Mouse (Mus musculus) right cerebral cortex, postnatal 10 days (tissue): Measurements from ENCODE around the gene Aqp9.
A peak's percentile ranks its signal among the peaks of the same experiment; 100 is the strongest.

Experiments used
- DNase-seq, 2 experiments: peaks; one replicate each; pipeline ENCODE4 v3.0.0; 2021; ENCODE audit warnings: low spot score in 2 of 2

Gene Aqp9

DNA sequence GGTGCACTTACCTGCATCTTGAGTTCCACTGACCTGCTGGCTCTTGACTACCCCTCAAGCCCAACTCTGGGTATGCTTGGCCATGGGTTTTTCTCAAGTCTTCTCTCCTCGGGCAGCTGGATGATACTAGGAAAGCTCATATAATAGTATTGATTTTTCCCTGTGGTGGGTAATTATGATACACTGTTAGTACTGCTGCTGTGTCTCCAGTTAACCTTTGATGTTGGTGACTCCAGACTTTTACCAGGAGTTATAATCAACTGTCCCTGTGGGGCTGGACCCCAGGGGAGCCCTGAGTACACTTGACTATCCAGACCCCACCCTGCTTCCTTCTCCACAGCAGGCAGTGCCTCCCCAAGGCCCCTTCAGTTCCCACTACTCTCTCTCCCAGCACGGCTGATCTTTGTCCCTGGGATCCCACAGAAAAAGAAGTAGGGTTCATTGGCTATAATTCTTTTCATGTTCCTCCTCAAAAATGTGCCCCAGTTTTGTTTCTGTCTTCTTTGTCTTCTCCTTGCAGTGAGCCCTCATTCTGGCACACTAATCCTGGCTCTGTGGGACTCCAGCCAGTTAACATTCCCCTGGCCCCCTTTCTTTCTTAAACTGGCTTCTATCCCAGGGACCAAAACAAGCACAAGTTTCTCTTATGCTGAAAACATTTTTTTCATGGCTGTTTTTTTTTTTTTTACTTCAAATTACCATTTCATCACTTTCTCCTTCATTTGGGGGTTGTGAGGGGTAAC, 838 bp downstream of the Aqp9 start:
- DNase-seq: peak; percentile 57 to 64

DNA sequence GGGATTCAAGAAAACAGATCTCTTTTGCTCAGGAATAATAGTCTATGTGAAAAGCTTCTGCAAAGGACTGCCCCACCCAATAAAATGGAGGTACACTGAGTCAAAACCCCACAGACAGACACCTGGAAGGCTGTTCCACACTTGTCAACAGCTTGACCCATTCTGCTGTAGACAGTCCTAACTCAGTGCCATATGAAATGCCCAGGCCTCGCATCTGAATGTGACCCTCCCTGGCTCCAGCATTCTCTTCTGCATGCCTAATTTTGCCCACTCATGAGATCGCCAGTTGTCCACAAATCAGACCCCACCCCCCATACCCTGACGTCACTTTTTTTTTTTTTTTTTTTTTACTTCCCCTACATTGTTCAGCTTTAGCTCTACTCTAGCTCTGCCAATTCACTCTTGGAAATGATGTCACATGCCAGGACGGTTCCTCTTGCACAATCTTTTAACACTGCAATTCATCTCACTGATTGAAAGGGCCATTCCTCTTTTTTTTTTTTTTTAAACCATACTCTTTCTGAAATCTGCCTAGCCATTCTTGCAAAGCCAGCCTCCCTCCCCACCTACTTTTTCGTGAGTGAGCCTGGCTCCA, 1.5 kb downstream of the Aqp9 start:
- DNase-seq: no peak

DNA sequence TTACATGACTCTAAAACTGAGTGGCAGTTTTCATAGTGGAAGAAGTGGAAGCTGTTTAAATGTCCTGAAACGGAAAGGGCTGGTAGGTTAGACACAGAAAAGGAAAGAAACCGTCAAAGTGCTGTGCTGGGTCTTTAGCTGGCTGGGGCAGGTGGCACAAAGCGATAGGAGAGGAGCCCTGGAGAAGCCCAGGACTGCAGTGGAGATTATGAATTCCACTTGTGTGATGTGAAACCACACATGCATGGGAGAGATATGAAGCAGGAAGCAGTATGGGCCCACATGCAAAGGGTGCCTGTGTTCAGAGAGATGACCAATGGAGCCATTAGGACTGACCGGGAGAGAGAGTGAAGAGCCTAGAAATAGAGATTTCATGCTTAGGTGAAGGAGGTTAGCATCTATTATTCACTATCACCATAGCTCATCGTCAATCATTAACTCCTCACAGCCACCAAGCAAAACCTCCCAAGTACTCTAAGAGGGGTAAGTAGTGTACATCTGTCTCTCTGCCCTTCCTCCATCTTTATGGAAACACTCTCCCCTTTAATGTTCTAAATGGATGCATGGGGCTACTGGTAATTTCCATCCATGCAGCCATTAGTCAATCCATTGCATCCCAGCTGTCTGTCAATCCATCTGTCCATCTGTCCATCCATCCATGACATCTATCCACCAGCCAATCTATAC, 2.3 kb downstream of the Aqp9 start:
- no peak for DNase-seq

DNA sequence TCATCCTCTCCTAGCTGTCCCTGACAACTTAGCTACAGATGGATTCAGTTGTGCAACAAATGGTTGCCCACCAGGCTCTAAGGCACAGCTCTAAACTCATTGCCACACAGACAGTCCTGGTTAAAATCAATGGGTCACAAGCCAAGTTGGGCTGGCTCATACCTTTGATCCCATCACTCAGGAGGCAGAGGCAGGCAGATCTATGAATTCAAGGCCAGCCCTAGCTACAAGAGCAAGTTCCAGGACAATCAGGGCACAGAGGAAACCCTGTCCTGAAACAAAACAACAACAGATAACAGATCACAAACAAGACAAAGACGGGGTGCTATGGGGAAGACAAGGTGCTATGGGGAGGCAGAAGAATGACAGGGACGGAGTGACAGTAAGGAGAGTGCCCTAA, 3.0 kb downstream of the Aqp9 start:
- DNase-seq: no peak

DNA sequence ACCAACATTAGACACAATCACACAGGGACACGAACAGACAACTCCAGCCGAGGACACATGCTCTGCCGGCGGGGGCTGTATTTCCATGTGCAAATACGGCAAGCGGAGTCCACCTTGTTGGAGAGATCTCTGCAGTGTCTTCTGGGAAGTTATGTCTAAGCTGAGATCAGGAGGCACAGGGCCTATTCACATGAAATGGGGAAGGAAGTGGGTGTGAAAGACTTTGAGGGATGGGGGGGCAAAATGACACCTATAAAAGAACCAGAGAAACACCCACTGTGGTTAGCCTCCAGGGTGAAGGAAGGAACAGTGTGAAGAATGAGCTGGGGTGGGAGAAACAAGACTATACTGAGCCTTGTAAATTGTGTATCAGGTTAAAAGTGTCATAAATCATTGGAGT, 3.4 kb downstream of the Aqp9 start:
- no peak for DNase-seq

DNA sequence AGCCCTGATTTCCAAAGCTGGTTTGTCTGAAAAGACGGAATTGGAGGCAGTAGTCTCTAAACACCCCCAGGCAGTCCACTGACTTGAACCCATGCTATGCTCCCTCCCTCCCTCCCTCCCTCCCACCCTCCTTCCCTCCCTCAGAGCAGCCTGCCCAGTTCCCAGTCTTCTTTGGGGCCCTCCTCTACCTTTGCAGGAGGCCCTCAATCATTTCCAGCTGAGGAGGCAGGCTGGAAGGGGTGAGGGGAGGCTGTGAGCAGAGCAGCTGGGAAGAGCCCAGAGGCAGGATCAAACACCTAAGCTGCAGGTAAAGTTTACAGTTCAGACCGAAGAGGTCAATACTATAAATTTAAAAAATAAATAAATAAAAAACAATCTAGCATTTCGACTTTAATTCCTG, 4.1 kb downstream of the Aqp9 start:
- no peak for DNase-seq

DNA sequence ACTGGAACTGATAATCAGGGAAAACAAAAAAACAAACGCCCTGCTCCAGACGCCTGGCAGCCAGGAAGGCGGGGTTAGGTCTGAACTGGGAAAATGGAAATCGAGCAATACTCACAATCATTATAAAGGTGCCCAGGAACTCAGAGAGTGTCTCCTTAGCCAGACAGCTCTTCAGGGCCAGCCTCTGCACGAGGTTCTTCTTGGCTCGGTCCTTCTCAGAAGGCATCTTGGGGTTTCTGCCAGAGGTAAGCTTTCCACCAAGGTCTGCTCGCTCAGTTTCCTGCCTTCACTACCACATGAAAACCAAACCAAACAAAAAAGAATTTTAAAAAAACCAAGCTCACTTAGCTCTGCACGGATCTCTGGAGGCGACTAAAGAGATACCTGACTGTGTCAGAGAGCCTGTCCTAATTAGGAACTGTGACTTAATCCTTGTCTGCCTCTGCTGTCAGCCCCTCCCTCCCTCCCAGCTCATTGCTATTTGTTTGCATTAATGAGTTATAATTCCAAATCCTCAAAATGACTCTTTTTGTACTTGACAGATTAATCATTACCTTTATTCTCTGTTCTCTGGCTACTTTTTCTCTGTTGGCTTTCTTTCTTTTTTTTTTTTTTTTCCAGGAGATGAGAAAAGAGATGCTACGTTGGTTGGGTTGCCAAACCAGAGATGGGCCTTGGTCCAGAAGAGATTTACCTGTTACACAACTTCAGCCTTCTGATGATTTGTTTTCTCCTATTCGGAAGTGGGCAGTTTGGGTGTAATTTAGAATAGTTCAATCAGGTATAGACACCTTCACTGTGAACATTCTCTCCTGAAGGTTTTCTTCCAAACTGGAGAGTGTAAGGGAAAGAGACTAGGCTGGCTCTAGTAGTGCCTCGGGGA, 5.4 kb downstream of the Aqp9 start:
- no peak for DNase-seq

DNA sequence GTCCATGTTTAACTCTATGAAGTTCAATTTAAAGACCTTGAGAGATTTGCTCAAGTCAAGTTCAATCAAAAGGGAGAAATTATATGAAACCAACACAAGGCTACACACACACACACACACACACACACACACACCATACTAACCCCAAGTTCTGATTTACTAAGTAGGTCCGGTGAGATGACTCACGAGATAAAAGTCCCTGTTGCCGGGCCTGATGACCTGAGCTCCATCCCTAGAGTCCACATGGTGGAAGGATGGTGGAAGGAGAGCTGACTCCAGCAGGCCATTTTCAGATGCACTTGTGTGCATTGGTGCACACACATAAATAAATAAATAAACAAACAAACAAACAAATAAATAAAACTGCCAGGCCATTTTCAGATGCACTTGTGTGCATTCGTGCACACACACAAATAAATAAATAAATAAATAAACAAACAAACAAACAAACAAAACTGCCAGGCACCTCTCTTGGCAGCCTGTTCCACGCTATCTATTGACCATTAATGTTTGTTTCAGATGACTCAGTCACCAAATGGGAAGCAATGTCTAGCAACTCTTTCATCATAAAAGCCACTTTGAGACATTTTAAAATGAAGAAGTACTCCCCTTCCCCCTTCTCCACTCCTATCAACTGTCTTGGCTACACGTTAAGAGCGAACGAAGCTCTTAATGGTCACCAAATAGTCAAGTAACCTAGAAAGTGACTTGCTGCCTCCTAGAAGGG, 6.2 kb downstream of the Aqp9 start:
- DNase-seq: no peak

DNA sequence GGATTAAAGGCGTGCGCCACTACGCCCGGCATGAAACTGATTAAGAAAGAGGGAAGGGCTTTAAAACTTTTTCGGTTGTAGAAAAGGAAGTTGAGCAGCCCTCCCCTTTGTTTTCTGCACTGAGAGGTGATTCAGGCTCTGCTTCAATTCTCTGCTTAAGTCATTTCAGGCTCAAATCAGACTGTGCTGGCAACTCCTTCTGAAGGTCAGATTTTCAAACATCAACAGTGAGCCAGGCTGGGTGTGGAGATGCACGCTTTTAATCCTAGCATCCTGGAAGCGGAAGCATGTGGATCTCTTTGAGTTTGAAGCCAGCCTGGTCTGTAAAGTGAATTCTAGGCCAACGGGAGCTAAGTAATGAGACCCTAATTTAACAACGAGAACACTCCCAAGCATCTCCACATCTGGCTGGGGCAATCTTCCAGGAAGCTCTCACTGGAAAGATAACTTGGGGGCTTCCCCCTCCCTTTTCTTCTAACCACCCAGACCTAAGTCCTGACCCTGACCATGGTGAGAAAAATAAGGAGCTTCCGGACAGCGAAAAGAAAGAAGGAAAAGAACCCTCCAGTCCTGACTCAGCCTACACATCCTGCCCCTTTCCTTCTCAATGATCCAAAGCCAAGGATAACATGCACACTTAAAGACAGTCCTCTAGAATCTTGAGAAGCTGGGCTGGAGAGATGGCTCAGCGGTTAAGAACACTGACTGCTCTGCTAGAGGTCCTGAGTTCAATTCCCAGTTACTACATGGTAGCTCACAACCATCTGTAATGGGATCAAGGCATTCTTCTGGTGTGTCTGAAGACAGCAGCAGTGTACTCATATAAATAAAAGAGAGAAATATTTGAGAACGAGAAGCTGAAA, 7.4 kb downstream of the Aqp9 start:
- no peak for DNase-seq

DNA sequence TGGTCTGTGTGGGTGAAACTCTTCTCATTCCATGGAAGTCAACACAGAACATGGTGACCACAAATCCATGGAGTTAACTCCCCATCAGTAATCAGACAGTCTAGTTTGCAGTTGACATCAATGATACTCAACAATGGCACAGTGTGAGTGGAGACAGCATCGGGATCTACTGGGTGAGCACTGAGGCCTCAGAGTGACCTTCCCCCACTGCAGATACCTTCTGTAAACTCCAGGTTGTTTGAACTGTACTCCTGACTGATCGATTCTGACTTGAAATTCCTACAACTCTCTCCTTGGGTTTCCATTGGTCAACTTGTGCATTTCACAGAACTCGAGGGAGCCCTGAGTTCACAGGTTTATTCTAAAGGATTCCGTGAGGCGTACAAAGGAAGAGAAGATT, 8.8 kb downstream of the Aqp9 start:
- DNase-seq: no peak

DNA sequence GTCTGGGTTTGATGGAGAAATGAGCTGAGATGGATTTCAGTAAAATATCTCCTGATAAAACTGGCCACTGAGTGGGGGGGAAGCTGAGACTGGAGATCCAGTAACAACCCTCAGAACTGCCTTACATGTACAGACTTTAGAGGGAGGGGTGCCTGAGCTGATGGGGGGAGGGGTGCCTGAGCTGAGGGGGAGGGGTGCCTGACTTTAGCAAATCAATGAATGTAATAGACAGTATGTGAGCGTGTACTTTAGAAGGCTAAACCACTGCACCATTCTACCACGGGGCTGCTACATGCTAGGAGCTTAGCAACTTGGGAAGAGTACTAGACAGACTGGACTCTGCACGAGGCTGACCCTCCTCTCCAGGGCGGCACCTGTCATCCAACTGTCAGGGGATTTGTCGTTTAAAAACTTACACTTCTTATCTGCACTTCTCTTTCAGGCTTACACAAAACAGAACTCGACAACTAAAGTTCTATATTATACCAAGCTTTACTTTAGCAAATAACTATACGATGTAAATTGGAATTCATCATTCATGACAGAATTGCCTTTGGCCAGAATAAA, 9.3 kb downstream of the Aqp9 start:
- no peak for DNase-seq

DNA sequence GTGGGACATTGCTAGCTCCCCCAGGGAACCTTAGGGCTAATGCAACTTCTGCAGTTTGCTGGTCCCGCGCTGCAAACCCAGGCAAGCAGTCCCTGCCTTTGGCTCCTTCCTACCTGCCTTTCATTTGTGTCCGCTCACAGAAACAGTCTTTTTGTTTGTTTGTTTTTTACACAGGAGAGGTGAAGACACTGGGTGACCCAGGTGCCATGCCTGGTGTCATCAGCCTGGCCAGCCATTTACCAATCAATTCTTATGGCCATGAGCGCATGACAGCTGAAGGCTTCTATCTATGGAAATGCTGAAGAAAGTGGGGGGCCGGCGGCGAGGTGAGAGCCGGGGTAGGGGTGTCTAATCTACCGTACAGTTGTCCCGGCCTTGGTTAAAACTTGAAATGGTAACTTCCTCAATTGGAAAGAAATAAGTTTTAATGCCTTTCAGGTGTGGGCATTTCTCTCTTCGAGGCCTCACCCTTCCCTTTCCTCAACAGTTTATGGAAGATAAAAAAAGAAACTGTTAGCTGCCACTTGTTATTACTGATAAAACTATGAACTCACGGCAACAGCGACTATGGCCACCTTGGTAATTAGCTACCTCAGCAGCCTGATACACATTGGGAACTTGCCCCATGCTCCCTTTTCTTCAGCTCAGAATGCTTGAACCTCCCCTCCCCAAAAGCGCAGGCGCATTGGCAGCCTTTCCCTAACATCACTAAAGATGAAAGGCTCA, 10.4 kb downstream of the Aqp9 start:
- DNase-seq: no peak

DNA sequence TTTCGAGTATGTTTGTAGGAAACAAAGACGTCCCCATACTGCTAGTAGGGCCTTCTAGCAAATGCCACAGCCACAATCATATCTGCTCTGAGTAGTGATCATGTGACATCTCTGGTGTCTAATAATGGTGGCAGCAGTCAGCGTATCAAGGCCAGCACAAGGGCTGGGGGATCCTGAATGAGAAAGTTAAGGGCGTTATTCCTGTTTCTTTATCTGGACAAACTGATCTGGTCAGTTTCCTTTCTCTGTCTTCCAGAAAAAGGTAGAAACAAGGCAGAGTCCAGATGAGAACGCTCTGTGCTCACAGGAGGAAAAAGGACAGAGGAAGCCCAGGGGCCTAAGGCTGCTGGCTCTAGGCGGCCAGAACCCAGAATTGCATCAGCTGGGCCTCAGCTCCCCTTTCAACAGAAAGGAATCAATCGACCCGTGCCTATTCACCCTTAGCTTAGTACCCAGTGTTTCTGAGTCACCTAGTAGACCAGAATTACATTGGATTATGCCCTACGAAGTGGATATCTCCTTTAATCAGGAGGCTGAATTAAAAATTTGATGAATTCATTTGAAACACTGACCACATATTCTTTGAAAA, 11.9 kb downstream of the Aqp9 start:
- no peak for DNase-seq

DNA sequence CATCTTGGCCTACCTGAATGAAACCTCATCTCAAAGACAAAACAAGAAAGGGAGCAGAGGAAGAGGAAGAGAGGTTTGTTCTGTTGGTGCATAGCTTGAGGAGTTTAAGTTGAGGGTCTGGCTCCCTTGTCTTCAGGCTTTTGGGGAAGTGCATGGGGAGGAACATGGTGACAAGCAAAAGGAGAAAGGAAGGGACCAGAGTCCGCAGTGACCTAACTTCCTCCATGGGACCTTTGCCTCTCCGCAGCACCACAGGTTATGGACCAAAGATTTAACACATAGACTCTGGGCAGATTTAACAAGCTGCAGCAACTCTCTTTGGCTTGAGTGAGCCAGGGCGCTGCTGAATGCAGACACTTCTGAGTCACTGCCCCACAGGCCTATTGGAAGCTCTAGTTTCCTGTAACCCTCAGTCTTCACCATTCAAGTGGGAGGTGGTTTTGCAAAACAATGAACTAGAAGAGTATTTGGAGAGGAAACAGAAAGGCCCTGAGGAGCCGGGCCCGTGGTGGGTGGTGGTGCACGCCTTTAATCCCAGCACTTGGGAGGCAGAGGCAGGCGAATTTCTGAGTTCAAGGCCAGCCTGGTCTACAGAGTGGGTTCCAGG, 13.0 kb downstream of the Aqp9 start:
- DNase-seq: no peak

DNA sequence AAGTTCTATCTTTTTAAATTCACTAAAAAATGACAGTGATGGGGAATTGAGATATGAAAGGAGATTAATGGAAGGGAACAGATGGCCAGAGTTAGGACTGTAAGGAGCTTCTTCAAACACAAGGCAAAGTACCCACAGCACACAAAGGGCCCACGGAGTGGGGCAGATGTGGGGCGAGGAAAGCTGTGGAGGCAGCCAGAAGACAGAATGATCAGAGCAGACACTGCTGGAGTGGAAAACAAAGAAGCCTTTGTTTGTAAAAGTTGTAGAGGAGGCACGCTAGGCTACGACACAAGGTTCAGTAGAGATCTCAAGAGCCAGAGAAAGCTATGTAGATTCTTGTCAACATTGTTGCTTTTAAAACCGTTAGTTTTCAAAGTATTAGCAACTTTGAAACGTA, 17.1 kb downstream of the Aqp9 start:
- no peak for DNase-seq

DNA sequence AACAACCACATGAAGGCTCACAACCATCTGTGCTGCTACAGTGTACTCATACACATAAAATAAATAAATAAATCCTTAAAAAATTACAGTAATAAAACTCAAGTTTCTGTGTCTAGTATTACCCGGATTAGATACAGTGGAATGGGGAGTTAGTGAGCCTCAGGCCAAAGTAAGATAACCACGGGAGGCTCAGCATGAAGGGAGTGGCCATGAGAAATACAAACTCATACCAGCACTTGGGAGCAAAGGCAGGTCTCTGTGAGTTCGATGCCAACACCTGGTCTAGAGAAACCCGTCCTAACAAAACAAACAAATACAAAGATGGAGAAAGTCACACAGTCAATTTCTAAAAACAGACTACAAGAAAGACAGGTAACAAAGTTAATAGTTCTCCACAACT, 18.3 kb downstream of the Aqp9 start:
- no peak for DNase-seq

DNA sequence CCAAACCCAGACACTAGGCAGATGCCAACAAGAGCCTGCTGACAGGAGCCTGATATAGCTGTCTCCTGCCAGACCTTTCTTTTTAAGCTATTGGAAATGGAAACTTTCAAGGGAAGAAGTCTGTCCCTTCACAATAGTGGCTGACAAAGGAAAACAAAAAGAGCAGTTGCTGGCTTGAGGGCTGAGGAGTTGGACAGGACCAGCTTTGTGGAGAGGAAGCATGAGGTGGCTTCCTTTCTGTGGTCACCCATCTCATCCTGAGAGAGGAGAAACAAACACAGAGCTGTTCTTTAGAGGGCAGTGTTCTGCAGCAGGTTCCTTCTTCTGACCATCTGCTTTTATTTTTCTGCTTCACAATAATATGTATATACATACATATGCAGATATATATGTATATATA, 19.6 kb downstream of the Aqp9 start:
- DNase-seq: no peak

DNA sequence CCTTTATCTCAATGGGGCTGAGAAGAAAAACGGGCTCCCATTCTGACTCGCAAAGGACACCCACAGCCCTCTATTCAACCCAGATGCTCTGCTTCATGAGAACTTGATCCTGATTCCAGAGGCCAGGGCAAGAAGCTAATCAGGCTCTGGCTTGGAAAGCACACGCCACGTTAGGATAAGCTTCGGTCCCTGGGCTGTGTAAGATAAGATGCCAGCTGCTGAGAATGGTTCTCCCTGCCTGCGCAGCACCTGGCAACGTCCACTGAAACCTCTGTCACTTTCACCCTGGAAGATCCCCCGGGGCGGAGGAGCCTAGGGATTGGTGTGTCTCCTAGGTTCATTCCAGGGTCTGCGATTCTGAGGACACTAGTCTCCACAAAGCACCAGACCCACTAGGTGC, 22.3 kb downstream of the Aqp9 start:
- no peak for DNase-seq

DNA sequence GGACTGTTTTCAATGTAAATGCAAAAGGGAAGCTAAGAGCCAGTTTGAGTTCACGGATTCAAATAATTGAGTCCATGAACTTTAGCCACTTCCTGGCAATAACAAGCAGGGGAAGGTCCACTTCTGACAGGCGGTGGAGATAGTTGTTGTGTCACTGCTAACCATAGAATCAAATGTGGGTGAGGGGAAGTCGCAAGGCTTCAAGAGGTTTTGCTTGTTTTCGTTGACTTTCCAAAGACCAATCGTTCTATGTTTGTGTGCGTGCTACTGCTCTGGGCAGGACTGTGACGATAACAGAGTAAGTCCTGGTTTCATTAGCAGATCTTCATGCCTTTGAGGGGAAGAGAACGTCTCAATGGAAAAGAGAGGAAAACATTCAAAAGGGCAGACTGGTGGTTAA, 28.3 kb downstream of the Aqp9 start:
- DNase-seq: no peak
